Mouse (Mus musculus) CH12.LX (cell line): ENCODE data around the gene Raver1. TPM values are rescaled to one million over a fixed set of nuclear protein-coding genes. Genes with fewer than 3 reads are reported as not detected.

Experiments
- DNase-seq: peaks from one replicate; pipeline ENCODE4 v3.0.0-alpha.2; 2013; ENCODE audit errors: extremely low read depth
- H3K27ac ChIP-seq: 2 replicates; pipeline ENCODE4 v1.5.1; 2012; ENCODE audit warnings: low read depth, mild to moderate bottlenecking, control low read depth, moderate library complexity; ENCODE audit not compliant: insufficient read depth
- H3K27me3 ChIP-seq: replicated peaks from 2 replicates; pipeline ENCODE3; 2012; ENCODE audit warnings: inconsistent platforms
- H3K36me3 ChIP-seq, 2 experiments: replicated peaks in 1 of 2; 2 replicates each; pipeline versions ENCODE3 to v1.6.1; 2012; ENCODE audit warnings: inconsistent platforms in 1 of 2, low read length in 1 of 2, mild to moderate bottlenecking in 1 of 2, mixed read lengths in 1 of 2, moderate library complexity in 1 of 2; ENCODE audit not compliant: control insufficient read depth in 1 of 2, insufficient read depth in 1 of 2
- H3K4me1 ChIP-seq, 2 experiments: 2 replicates each; pipeline ENCODE4 v1.6.1; 2012; ENCODE audit warnings: inconsistent platforms in 1 of 2, moderate library complexity in 1 of 2; ENCODE audit not compliant: insufficient read depth in 2 of 2, control insufficient read depth in 1 of 2
- H3K4me2 ChIP-seq: 2 replicates; pipeline ENCODE4 v1.6.1; 2012; ENCODE audit warnings: low read depth, mild to moderate bottlenecking, control low read depth; ENCODE audit not compliant: poor library complexity, insufficient read depth, severe bottlenecking
- H3K4me3 ChIP-seq, 3 experiments: fragments of 150-350 bp in 1 of 3; sonication (generic) in 1 of 3; replicated peaks in 1 of 3; 2 replicates each; pipeline versions ENCODE3 to v1.5.1; 2011 to 2012; ENCODE audit warnings: low read depth in 2 of 3, low read length in 2 of 3, mild to moderate bottlenecking in 2 of 3, moderate library complexity in 2 of 3, control low read depth in 1 of 3, improper control_type of control experiment in 1 of 3, inconsistent platforms in 1 of 3, mixed read lengths in 1 of 3; ENCODE audit not compliant: poor library complexity in 1 of 3
- H3K79me2 ChIP-seq: replicated peaks from 2 replicates; pipeline ENCODE4 v1.6.1; 2012; ENCODE audit warnings: mild to moderate bottlenecking, moderate library complexity; ENCODE audit not compliant: control insufficient read depth, poor library complexity, insufficient read depth, severe bottlenecking; ENCODE audit errors: extremely low read depth
- H3K9ac ChIP-seq: 2 replicates; pipeline ENCODE4 v1.6.1; 2012; ENCODE audit warnings: low read depth, mild to moderate bottlenecking, control low read depth, moderate library complexity; ENCODE audit not compliant: insufficient read depth
- H3K9me3 ChIP-seq: replicated peaks from 2 replicates; pipeline ENCODE3; 2012; ENCODE audit warnings: low read length, inconsistent platforms, mixed read lengths
- CTCF ChIP-seq, 2 experiments: IDR thresholded peaks in 1 of 2; conservative IDR thresholded peaks in 1 of 2; 2 replicates each; pipeline ENCODE4 v1.5.1; 2011 to 2012; ENCODE audit warnings: low read depth in 2 of 2, low read length in 2 of 2, improper control_type of control experiment in 1 of 2, inconsistent platforms in 1 of 2, mild to moderate bottlenecking in 1 of 2, moderate library complexity in 1 of 2
- E2F4 ChIP-seq: IDR thresholded peaks from 2 replicates; pipeline ENCODE4 v1.6.1; 2011; ENCODE audit warnings: low read depth, low read length, improper control_type of control experiment; ENCODE audit not compliant: insufficient replicate concordance
- EP300 ChIP-seq: IDR thresholded peaks from 2 replicates; pipeline ENCODE4 v1.6.1; 2011; ENCODE audit warnings: low read length, improper control_type of control experiment
- ETS1 ChIP-seq: conservative IDR thresholded peaks from 2 replicates; pipeline ENCODE4 v1.6.1; 2012; ENCODE audit warnings: low read depth, mild to moderate bottlenecking, inconsistent platforms, low read length, improper control_type of control experiment, moderate library complexity
- GABPA ChIP-seq: IDR thresholded peaks from 2 replicates; pipeline ENCODE4 v1.6.1; 2012; ENCODE audit warnings: low read depth, low read length, improper control_type of control experiment, inconsistent platforms; ENCODE audit not compliant: insufficient replicate concordance
- HCFC1 ChIP-seq: IDR thresholded peaks from 2 replicates; pipeline ENCODE4 v1.6.1; 2012; ENCODE audit warnings: low read depth, mild to moderate bottlenecking, inconsistent platforms, low read length, improper control_type of control experiment
- IRF4 ChIP-seq: IDR thresholded peaks from 2 replicates; pipeline ENCODE4 v1.6.1; 2014; ENCODE audit warnings: low read depth, mild to moderate bottlenecking, inconsistent platforms, low read length, improper control_type of control experiment
- JUND ChIP-seq: conservative IDR thresholded peaks from 2 replicates; pipeline ENCODE4 v1.6.1; 2011; ENCODE audit warnings: low read depth, low read length, improper control_type of control experiment
- KAT2A ChIP-seq: IDR thresholded peaks from 2 replicates; pipeline ENCODE4 v1.6.1; 2012; ENCODE audit warnings: low read length, improper control_type of control experiment, inconsistent platforms; ENCODE audit not compliant: insufficient replicate concordance
- MAFK ChIP-seq: IDR thresholded peaks from 2 replicates; pipeline ENCODE4 v1.6.1; 2011; ENCODE audit warnings: low read length, improper control_type of control experiment; ENCODE audit not compliant: insufficient replicate concordance
- MAX ChIP-seq: IDR thresholded peaks from 2 replicates; pipeline ENCODE4 v1.6.1; 2011; ENCODE audit warnings: low read length, improper control_type of control experiment
- NELFE ChIP-seq: IDR thresholded peaks from 2 replicates; pipeline ENCODE4 v1.6.1; 2011; ENCODE audit warnings: low read depth, low read length, improper control_type of control experiment
- NRF1 ChIP-seq: IDR thresholded peaks from 2 replicates; pipeline ENCODE4 v1.6.1; 2014; ENCODE audit warnings: low read depth, mild to moderate bottlenecking, inconsistent platforms, low read length, improper control_type of control experiment, moderate library complexity
- PAX5 ChIP-seq: IDR thresholded peaks from 2 replicates; pipeline ENCODE4 v1.6.1; 2012; ENCODE audit warnings: low read length, inconsistent platforms, mixed read lengths
- POLR2A ChIP-seq: IDR thresholded peaks from 2 replicates; pipeline ENCODE4 v1.6.1; 2011; ENCODE audit warnings: low read depth, mild to moderate bottlenecking, improper control_type of control experiment, low read length
- POLR2AphosphoS2 ChIP-seq: IDR thresholded peaks from 2 replicates; pipeline ENCODE4 v1.6.1; 2011; ENCODE audit warnings: low read depth, low read length, improper control_type of control experiment
- SIN3A ChIP-seq: IDR thresholded peaks from 2 replicates; pipeline ENCODE4 v1.6.1; 2012; ENCODE audit warnings: low read length, improper control_type of control experiment, inconsistent platforms
- TBP ChIP-seq: conservative IDR thresholded peaks from 2 replicates; pipeline ENCODE4 v1.6.1; 2011; ENCODE audit warnings: low read depth, low read length, improper control_type of control experiment
- ZC3H11A ChIP-seq: IDR thresholded peaks from 2 replicates; pipeline ENCODE4 v1.6.1; 2012; ENCODE audit warnings: low read depth, mild to moderate bottlenecking, inconsistent platforms, low read length, improper control_type of control experiment
- ZMIZ1 ChIP-seq: IDR thresholded peaks from 2 replicates; pipeline ENCODE4 v1.6.1; 2012; ENCODE audit warnings: low read depth, mild to moderate bottlenecking, inconsistent platforms, low read length, improper control_type of control experiment
- ZNF384 ChIP-seq: IDR thresholded peaks from 2 replicates; pipeline ENCODE4 v1.6.1; 2012; ENCODE audit warnings: low read depth, low read length, improper control_type of control experiment, inconsistent platforms
- dilution Hi-C: fragments of 300-500 bp; cut with MboI; formaldehyde crosslinking; loops from 2 replicates; pipeline ENCODE4 v1.14.3; 2020; ENCODE audit warnings: low sequenced_read_pairs; ENCODE audit not compliant: extremely low pct_unique_long_range_greater_than_20kb, extremely low pct_ligation_motif_present
- in situ Hi-C: fragments of 300-500 bp; cut with MboI; formaldehyde crosslinking; loops from 3 replicates; pipeline ENCODE4 v1.14.3; 2019; ENCODE audit warnings: low sequenced_read_pairs, low pct_ligation_motif_present, low pct_unique_long_range_greater_than_20kb, mixed read lengths
- polyA plus RNA-seq: library from polyadenylated mRNA; unstranded; fragments of >175 nt; gene quantifications from 2 replicates; pipeline ENCODE4 v1.2.1, GENCODE M21; 2012; ENCODE audit warnings: low read depth; ENCODE audit not compliant: insufficient read length
- total RNA-seq, 2 experiments: library from RNA; depleted of rRNA; stranded (reverse); fragments of 300-350 nt in 1 of 2; fragments of >200 nt in 1 of 2; gene quantifications; 2 replicates each; pipeline ENCODE4 v1.2.3; 2012 to 2014

Gene Raver1
- total and polyA plus RNA-seq, 3 experiments = 18.9 to 101 (median 30.8) TPM

DNA sequence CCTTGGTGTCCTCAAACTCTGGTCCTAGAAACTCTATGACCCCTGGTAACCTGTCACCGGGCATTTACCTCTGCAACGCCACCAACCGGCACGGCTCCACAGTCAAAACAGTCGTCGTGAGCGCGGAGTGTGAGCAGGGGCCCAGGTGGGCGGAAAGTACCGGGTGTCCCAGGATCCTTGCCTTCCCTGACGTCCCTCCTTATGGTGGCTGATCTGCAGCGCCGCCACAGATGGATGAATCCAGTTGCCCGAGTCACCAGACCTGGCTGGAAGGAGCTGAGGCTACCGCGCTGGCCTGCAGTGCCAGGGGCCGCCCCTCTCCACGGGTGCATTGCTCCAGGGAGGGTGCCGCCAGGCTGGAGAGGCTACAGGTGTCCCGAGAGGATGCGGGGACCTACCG is 55.1 kb downstream of the Raver1 start:
- Histone ChIP-seq H3K4me3 (no peak overlapping the region), H3K27ac (no peak overlapping the region), H3K9me3 (no peaks in the 10 kb centered on the region), H3K4me2 (no peak overlapping the region), H3K79me2 (no peaks in the 10 kb centered on the region), H3K4me1 (peaks cover 14 to 34% of the 10 kb centered on the region in 2 experiments), H3K9ac (no peak overlapping the region), H3K27me3 (no peaks in the 10 kb centered on the region), H3K36me3 (peaks cover 23 to 39% of the 10 kb centered on the region in 2 experiments)
- in situ Hi-C loops (no loop called here), dilution Hi-C loops (no loop called here)
- TF ChIP-seq KAT2A (no peak), HCFC1 (no peak), ZMIZ1 (no peak), EP300 (no peak), CTCF (conservative IDR thresholded peaks at IDR 0.05 in 1 of 2, IDR thresholded peaks at IDR 0.05 in 1 of 2; ENCODE audit: low read depth in 2 of 2, low read length in 2 of 2) (no peak)
- DNase-seq = no peak

DNA sequence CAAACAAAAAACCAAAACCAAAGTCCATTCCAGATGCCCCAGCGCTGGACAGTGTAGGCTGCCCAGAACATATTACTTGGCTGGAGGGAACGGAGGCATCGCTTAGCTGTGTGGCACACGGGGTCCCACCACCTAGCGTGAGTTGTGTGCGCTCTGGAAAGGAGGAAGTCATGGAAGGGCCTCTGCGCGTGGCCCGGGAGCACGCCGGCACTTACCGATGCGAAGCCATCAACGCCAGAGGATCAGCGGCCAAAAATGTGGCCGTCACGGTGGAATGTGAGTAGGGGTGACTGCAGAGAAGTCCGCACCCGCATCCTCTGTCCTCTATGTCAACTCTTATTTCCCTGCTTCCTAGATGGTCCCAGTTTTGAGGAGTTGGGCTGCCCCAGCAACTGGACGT is 55.6 kb downstream of the Raver1 start:
- H3K27me3 ChIP-seq = no peaks in the 10 kb centered on the region
- H3K4me3 ChIP-seq = no peak overlapping the region
- TF ChIP-seq GABPA = no peak
- TF ChIP-seq TBP = no peak
- TF ChIP-seq, all 38 proteins: peak for 0
- H3K36me3 ChIP-seq = peaks cover 23 to 39% of the 10 kb centered on the region in 2 experiments
- H3K4me1 ChIP-seq = peaks cover 14 to 29% of the 10 kb centered on the region in 2 experiments
- dilution Hi-C loops = no loop called here
- DNase-seq = no peak
- no peaks in the 10 kb centered on the region for H3K79me2 ChIP-seq
- no peak overlapping the region for H3K9ac ChIP-seq
- H3K9me3 ChIP-seq = no peaks in the 10 kb centered on the region
- H3K27ac ChIP-seq = no peak overlapping the region
- no peak overlapping the region for H3K4me2 ChIP-seq
- in situ Hi-C loops = no loop called here

DNA sequence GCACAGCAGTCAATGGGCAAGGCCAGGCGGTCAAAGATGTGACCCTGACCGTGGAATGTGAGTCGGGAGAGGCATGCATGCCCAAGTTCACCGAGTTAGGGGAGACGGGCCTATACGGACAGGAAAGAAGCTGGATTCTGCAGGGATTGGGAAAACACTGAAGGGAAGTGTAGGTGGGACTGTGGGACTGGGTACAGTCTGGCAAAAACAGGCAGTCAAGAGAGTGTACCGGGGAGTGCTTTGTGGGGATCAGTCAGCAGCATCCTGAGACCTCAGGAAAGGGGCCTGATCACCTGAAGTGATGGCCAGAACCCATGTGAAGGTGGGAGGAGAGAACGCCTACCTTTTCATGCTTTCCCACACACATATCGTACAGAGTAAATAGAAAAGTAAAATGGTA is 56.2 kb downstream of the Raver1 start:
- Histone ChIP-seq H3K4me3 (no peak overlapping the region), H3K27ac (no peak overlapping the region), H3K9me3 (no peaks in the 10 kb centered on the region), H3K27me3 (no peaks in the 10 kb centered on the region), H3K4me1 (peaks cover 10 to 24% of the 10 kb centered on the region in 2 experiments; a peak in 3 of 4 replicates), H3K4me2 (no peak overlapping the region), H3K9ac (no peak overlapping the region), H3K36me3 (peaks cover 23 to 39% of the 10 kb centered on the region in 2 experiments), H3K79me2 (no peaks in the 10 kb centered on the region)
- TF ChIP-seq MAX (no peak), POLR2AphosphoS2 (no peak), ETS1 (no peak), NELFE (no peak), SIN3A (no peak), POLR2A (no peak), IRF4 (no peak), MAFK (no peak), NRF1 (no peak), E2F4 (no peak), ZNF384 (no peak), HCFC1 (no peak), JUND (no peak), ZC3H11A (no peak), PAX5 (no peak)
- DNase-seq = no peak
- in situ Hi-C loops = no loop called here
- dilution Hi-C loops = no loop called here
